ENCODE assay signal across 8 mouse cellular contexts in genomic region chr4:43493186-43493845, GRCm38 (mm10). TPM values are rescaled to one million over a fixed set of nuclear protein-coding genes. Genes with fewer than 3 reads are reported as not detected.
DNase-seq lines count a peak whose midpoint lies in the region; ATAC-seq and TF ChIP-seq lines count a peak whose summit lies in the region.

No protein-coding gene starts in this region.

- H3K79me2 ChIP-seq in heart, adult 2 months (replicated peaks; ENCODE audit: control insufficient read depth, insufficient read depth, low read length), result no peaks in the 10 kb centered on the region

- peak overlapping the region; percentile 60 for H3K4me2 ChIP-seq in embryonic facial prominence, embryonic 13.5 days
- H3K4me2 ChIP-seq in limb, embryonic 13.5 days (replicated peaks), result peak overlapping the region; percentile 74
- H3K4me2 ChIP-seq in midbrain, embryonic 15.5 days, result peak overlapping the region; percentile 59

- peak; percentile 97 for DNase-seq in 416B (ENCODE audit: low read depth)
- peak; percentile 90 to 98 for DNase-seq in adrenal gland, postnatal 4 days (ENCODE audit: low spot score in 2 of 2)
- peak; percentile 96 to 98 for DNase-seq in heart, adult 2 months
- peak; percentile 95 to 98 for DNase-seq in kidney, adult 8-10 months
- peak; percentile 94 to 97 for DNase-seq in spleen, adult 18-20 months

- intact Hi-C loops in heart, adult 2 months (cut with DNase I), result loop anchor here (5.0 kb wide), 1 partner anchor 69 kb away; the partner anchor contains the start of genes Creb3 and Tln1

- H3K4me1 ChIP-seq in embryonic facial prominence, embryonic 13.5 days, result peaks cover 30% of the 10 kb centered on the region
- H3K4me1 ChIP-seq in heart, adult 2 months (ENCODE audit: control insufficient read depth, insufficient read depth, low read length), result peaks cover 6% of the 10 kb centered on the region
- H3K4me1 ChIP-seq in limb, embryonic 13.5 days, result peaks cover 26% of the 10 kb centered on the region
- peaks cover 21% of the 10 kb centered on the region for H3K4me1 ChIP-seq in midbrain, embryonic 15.5 days

- TF ChIP-seq CTCF in heart, adult 2 months (IDR thresholded peaks at IDR 0.05), result peak; percentile 41

- ATAC-seq in embryonic facial prominence, embryonic 13.5 days (ENCODE audit: insufficient number of reproducible peaks, insufficient read depth, low FRiP score, low TSS enrichment, low read depth), result peak; percentile 88
- ATAC-seq in limb, embryonic 13.5 days (ENCODE audit: low FRiP score, low read depth), result peak; percentile 90
- ATAC-seq in midbrain, embryonic 15.5 days (replicated peaks), result peak; percentile 93

- peaks cover 22% of the 10 kb centered on the region for H3K36me3 ChIP-seq in embryonic facial prominence, embryonic 13.5 days
- no peaks in the 10 kb centered on the region for H3K36me3 ChIP-seq in heart, adult 2 months (ENCODE audit: control insufficient read depth, insufficient read depth, low read length)
- H3K36me3 ChIP-seq in limb, embryonic 13.5 days, result peaks cover 26% of the 10 kb centered on the region
- no peaks in the 10 kb centered on the region for H3K36me3 ChIP-seq in midbrain, embryonic 15.5 days (replicated peaks)

- H3K9me3 ChIP-seq in embryonic facial prominence, embryonic 13.5 days, result no peaks in the 10 kb centered on the region
- H3K9me3 ChIP-seq in limb, embryonic 13.5 days, result no peaks in the 10 kb centered on the region
- no peaks in the 10 kb centered on the region for H3K9me3 ChIP-seq in midbrain, embryonic 15.5 days

- peak overlapping the region; percentile 93 for H3K27ac ChIP-seq in embryonic facial prominence, embryonic 13.5 days
- peak overlapping the region; percentile 98 for H3K27ac ChIP-seq in heart, adult 2 months
- H3K27ac ChIP-seq in limb, embryonic 13.5 days, result peak overlapping the region; percentile 92
- H3K27ac ChIP-seq in midbrain, embryonic 15.5 days, result peak overlapping the region; percentile 94

- no peaks in the 10 kb centered on the region for H3K27me3 ChIP-seq in embryonic facial prominence, embryonic 13.5 days
- no peaks in the 10 kb centered on the region for H3K27me3 ChIP-seq in heart, adult 2 months (ENCODE audit: control insufficient read depth, insufficient read depth, low read length)
- H3K27me3 ChIP-seq in limb, embryonic 13.5 days, result no peaks in the 10 kb centered on the region
- H3K27me3 ChIP-seq in midbrain, embryonic 15.5 days (replicated peaks), result no peaks in the 10 kb centered on the region

- no peak for TF ChIP-seq EP300 in heart, adult 2 months (IDR thresholded peaks at IDR 0.05; ENCODE audit: insufficient read depth, low read depth, low read length)

- WGBS in embryonic facial prominence, embryonic 13.5 days, result under 1% methylated on average over 47 of the region's 47 CpGs
- under 1% methylated on average over 47 of the region's 47 CpGs for WGBS in heart, adult 2 months
- WGBS in limb, embryonic 13.5 days, result under 1% methylated on average over 47 of the region's 47 CpGs
- under 1% methylated on average over 47 of the region's 47 CpGs for WGBS in midbrain, embryonic 15.5 days

- TF ChIP-seq POLR2A in heart, adult 2 months (IDR thresholded peaks at IDR 0.05; ENCODE audit: insufficient read depth, low read depth, low read length), result peak; percentile 91

- peak overlapping the region; percentile 84 for H3K9ac ChIP-seq in embryonic facial prominence, embryonic 13.5 days
- H3K9ac ChIP-seq in heart, adult 2 months (ENCODE audit: low read depth, low read length), result peak overlapping the region; percentile 80
- H3K9ac ChIP-seq in limb, embryonic 13.5 days, result peak overlapping the region; percentile 85
- peak overlapping the region; percentile 84 for H3K9ac ChIP-seq in midbrain, embryonic 15.5 days

- H3K4me3 ChIP-seq in embryonic facial prominence, embryonic 13.5 days, result peak overlapping the region; percentile 70
- H3K4me3 ChIP-seq in heart, adult 2 months, result peak overlapping the region; percentile 81
- peak overlapping the region; percentile 76 for H3K4me3 ChIP-seq in limb, embryonic 13.5 days
- peak overlapping the region; percentile 84 for H3K4me3 ChIP-seq in midbrain, embryonic 15.5 days

RNA-seq across cellular contexts. Expression of gene Ccdc107, which starts 0.6 kb away (rescaled TPM):
- 10 to 100 TPM; 44.3 TPM for total RNA-seq in adrenal gland, postnatal 4 days (2021)
- polyA plus RNA-seq in embryonic facial prominence, embryonic 13.5 days (2015; fragmentation: Nextera tagmentation; extraction: Ambion mirVana), result 66.2 and 73.4 TPM in 2 replicates
- total RNA-seq in heart, adult 2 months (2021), result 10 to 100 TPM; 29.8 to 33.8 TPM
- polyA plus RNA-seq in heart, adult 2 months (2012; rRNA removed), result 50.8 and 67.9 TPM in 2 replicates
- 71.6 and 74.3 TPM in 2 replicates for polyA plus RNA-seq in limb, embryonic 13.5 days (2015; fragmentation: Nextera tagmentation; extraction: Ambion mirVana)
- 81.4 and 82.8 TPM in 2 replicates for polyA plus RNA-seq in midbrain, embryonic 15.5 days (2015; fragmentation: Nextera tagmentation; extraction: Ambion mirVana)

RNA-seq across cellular contexts. Expression of gene Arhgef39, which starts 6.2 kb away (rescaled TPM):
- 10 to 100 TPM; 11.3 to 15.0 TPM for total RNA-seq in adrenal gland, postnatal 4 days (2021)
- 45.7 and 47.8 TPM in 2 replicates for polyA plus RNA-seq in embryonic facial prominence, embryonic 13.5 days (2015; fragmentation: Nextera tagmentation; extraction: Ambion mirVana)
- under 1 TPM; 0.30 to 0.31 TPM for total RNA-seq in heart, adult 2 months (2021)
- 1.6 and 1.7 TPM in 2 replicates for polyA plus RNA-seq in heart, adult 2 months (2012; rRNA removed)
- polyA plus RNA-seq in limb, embryonic 13.5 days (2015; fragmentation: Nextera tagmentation; extraction: Ambion mirVana), result 43.8 and 47.3 TPM in 2 replicates
- polyA plus RNA-seq in midbrain, embryonic 15.5 days (2015; fragmentation: Nextera tagmentation; extraction: Ambion mirVana), result 6.2 and 7.0 TPM in 2 replicates

RNA-seq across cellular contexts. Expression of gene Sit1, which starts 9.8 kb away (rescaled TPM):
- not detected for total RNA-seq in adrenal gland, postnatal 4 days (2021)
- polyA plus RNA-seq in embryonic facial prominence, embryonic 13.5 days (2015; fragmentation: Nextera tagmentation; extraction: Ambion mirVana), result not detected in 2 replicates
- under 1 TPM in 1 of 2 experiments, not detected in 1; 0.31 TPM for total RNA-seq in heart, adult 2 months (2021)
- not detected in 2 replicates for polyA plus RNA-seq in heart, adult 2 months (2012; rRNA removed)
- not detected in 2 replicates for polyA plus RNA-seq in limb, embryonic 13.5 days (2015; fragmentation: Nextera tagmentation; extraction: Ambion mirVana)
- not detected in 2 replicates for polyA plus RNA-seq in midbrain, embryonic 15.5 days (2015; fragmentation: Nextera tagmentation; extraction: Ambion mirVana)

RNA-seq across cellular contexts. Expression of gene Car9, which starts 13.4 kb away (rescaled TPM):
- 1 to 10 TPM; 1.4 to 1.5 TPM for total RNA-seq in adrenal gland, postnatal 4 days (2021)
- 0.81 and 1.5 TPM in 2 replicates for polyA plus RNA-seq in embryonic facial prominence, embryonic 13.5 days (2015; fragmentation: Nextera tagmentation; extraction: Ambion mirVana)
- total RNA-seq in heart, adult 2 months (2021), result under 1 TPM; 0.11 to 0.34 TPM
- 0.32 and 0.55 TPM in 2 replicates for polyA plus RNA-seq in heart, adult 2 months (2012; rRNA removed)
- 2.3 and 3.3 TPM in 2 replicates for polyA plus RNA-seq in limb, embryonic 13.5 days (2015; fragmentation: Nextera tagmentation; extraction: Ambion mirVana)
- 0.32 and 0.49 TPM in 2 replicates for polyA plus RNA-seq in midbrain, embryonic 15.5 days (2015; fragmentation: Nextera tagmentation; extraction: Ambion mirVana)

RNA-seq across cellular contexts. Expression of gene Tpm2, which starts 30.2 kb away (rescaled TPM):
- total RNA-seq in adrenal gland, postnatal 4 days (2021), result 100 to 1,000 TPM; 135 to 293 TPM
- polyA plus RNA-seq in embryonic facial prominence, embryonic 13.5 days (2015; fragmentation: Nextera tagmentation; extraction: Ambion mirVana), result 130 and 141 TPM in 2 replicates
- 10 to 100 TPM; 35.4 to 41.2 TPM for total RNA-seq in heart, adult 2 months (2021)
- polyA plus RNA-seq in heart, adult 2 months (2012; rRNA removed), result 41.8 and 44.9 TPM in 2 replicates
- polyA plus RNA-seq in limb, embryonic 13.5 days (2015; fragmentation: Nextera tagmentation; extraction: Ambion mirVana), result 370 and 372 TPM in 2 replicates
- 9.8 and 10.7 TPM in 2 replicates for polyA plus RNA-seq in midbrain, embryonic 15.5 days (2015; fragmentation: Nextera tagmentation; extraction: Ambion mirVana)

Comparison
In these comparisons a context has a peak if more than half of its experiments do, and no peak if none do; other contexts are left out.
1. Peak in every context shown above with its lines: DNase-seq, ATAC-seq, H3K4me3 ChIP-seq and H3K27ac ChIP-seq.